10 mouse cellular contexts compared by ENCODE assay signal in genomic region chr10:59489411-59489810, GRCm38 (mm10). TPM values are rescaled to one million over a fixed set of nuclear protein-coding genes. Genes with fewer than 3 reads are reported as not detected.
"Had no signal": no experiment of that assay in that cellular context is flagged by ENCODE, and none has a peak within 500 bp of the region (broad histone marks: within the 10 kb centered on the region; RNA-seq: fewer than 3 reads in every experiment).

No protein-coding gene starts in this region.

- DNase-seq: kidney, adult 2 months; kidney, postnatal 36 days; layer of hippocampus, adult 9-11 months; layer of hippocampus, postnatal 36 days; lung, embryonic 14.5 days; lung, postnatal 10 days; lung, postnatal 4 days; retina, postnatal 1 day; thymus, adult 18-20 months; thymus, postnatal 14 days had no signal

RNA-seq across cellular contexts. Expression of gene Oit3, which starts 47.8 kb away (rescaled TPM):
- total RNA-seq: layer of hippocampus, postnatal 36 days had no signal
